Mouse (Mus musculus) kidney, adult 2 months (tissue): ENCODE results near the gene Mt3.

Source experiments
- CTCF ChIP-seq: fragments of 200-500 bp; conservative IDR thresholded peaks from 2 replicates; pipeline ENCODE4 v1.5.1; 2011; ENCODE audit warnings: low read depth, mild to moderate bottlenecking, control low read depth, low read length, moderate library complexity, mixed read lengths; ENCODE audit not compliant: insufficient read depth, insufficient read length
- POLR2A ChIP-seq: fragments of 200-500 bp; IDR thresholded peaks from one replicate; pipeline ENCODE4 v1.6.1; 2011; ENCODE audit warnings: low read depth, low read length, control low read depth

GRCm38 (mm10) chr8:94130126-94130525 is 22.3 kb upstream of the Mt3 start:
- TF ChIP-seq CTCF (no peak), POLR2A (no peak)
